Mouse (Mus musculus): ENCODE measurements at regions not wholly inside any gene's neighbourhood (a gene's known extent, or its start where the extent isn't known, plus 50 kb on each side); places are given as distances from the start of the nearest gene placed in this dataset. TPM values are rescaled to one million over a fixed set of nuclear protein-coding genes. Genes with fewer than 3 reads are reported as not detected.

GRCm38 (mm10) chr10:46349613-46350012 is 772.0 kb downstream of the Hace1 start:
- 84% methylated on average over 4 of the region's 4 CpGs for WGBS
- Histone ChIP-seq H3K4me3 (no peak overlapping the region), H3K36me3 (no peaks in the 10 kb centered on the region), H3K4me1 (no peaks in the 10 kb centered on the region), H3K27me3 (ENCODE audit: low read depth, poor library complexity, severe bottlenecking) (no peaks in the 10 kb centered on the region), H3K9me3 (replicated peaks) (no peaks in the 10 kb centered on the region), H3K27ac (no peak overlapping the region)
- DNase-seq (ENCODE audit: low spot score) = no peak

GRCm38 (mm10) chr10:46350196-46350595 is 772.6 kb downstream of the Hace1 start:
- no peaks in the 10 kb centered on the region for H3K27me3 ChIP-seq (ENCODE audit: low read depth, poor library complexity, severe bottlenecking)
- whole genome bisulfite sequencing = 68% methylated on average over 2 of the region's 2 CpGs

GRCm38 (mm10) chr10:46356775-46357174 is 779.1 kb downstream of the Hace1 start:
- DNase-seq (ENCODE audit: low spot score) = no peak
- Histone ChIP-seq H3K36me3 (no peaks in the 10 kb centered on the region), H3K27me3 (ENCODE audit: low read depth, poor library complexity, severe bottlenecking) (no peaks in the 10 kb centered on the region), H3K4me1 (no peaks in the 10 kb centered on the region), H3K4me3 (no peak overlapping the region), H3K9me3 (replicated peaks) (no peaks in the 10 kb centered on the region), H3K27ac (no peak overlapping the region)
- 74% methylated on average over 1 of the region's 1 CpGs for WGBS

More at GRCm38 (mm10) chr10:46350196-46350595, 772.6 kb downstream of the Hace1 start:
- Histone ChIP-seq H3K4me1 (no peaks in the 10 kb centered on the region), H3K27ac (no peak overlapping the region), H3K36me3 (no peaks in the 10 kb centered on the region), H3K4me3 (no peak overlapping the region), H3K9me3 (replicated peaks) (no peaks in the 10 kb centered on the region)
- no peak for DNase-seq (ENCODE audit: low spot score)

- Histone ChIP-seq H3K27me3 (ENCODE audit: low read depth, poor library complexity, severe bottlenecking) (no peaks in the 10 kb centered on the region), H3K27ac (no peak overlapping the region), H3K4me3 (no peak overlapping the region), H3K36me3 (no peaks in the 10 kb centered on the region), H3K4me1 (no peaks in the 10 kb centered on the region), H3K9me3 (replicated peaks) (no peaks in the 10 kb centered on the region)
- DNase-seq (ENCODE audit: low spot score) = no peak
- 79% methylated on average over 7 of the region's 7 CpGs for WGBS
Observed at GRCm38 (mm10) chr10:46373715-46374475, 796.3 kb downstream of the Hace1 start.

GRCm38 (mm10) chr10:46374646-46375045 is 797.0 kb downstream of the Hace1 start:
- H3K27me3 ChIP-seq (ENCODE audit: low read depth, poor library complexity, severe bottlenecking) = no peaks in the 10 kb centered on the region
- H3K9me3 ChIP-seq (replicated peaks) = no peaks in the 10 kb centered on the region
- DNase-seq (ENCODE audit: low spot score) = no peak
- H3K4me3 ChIP-seq = no peak overlapping the region
- WGBS = 84% methylated on average over 3 of the region's 3 CpGs
- H3K4me1 ChIP-seq = no peaks in the 10 kb centered on the region
- no peaks in the 10 kb centered on the region for H3K36me3 ChIP-seq
- no peak overlapping the region for H3K27ac ChIP-seq

GRCm38 (mm10) chr10:46397089-46397488 is 819.5 kb downstream of the Hace1 start:
- WGBS = 87% methylated on average over 4 of the region's 4 CpGs
- H3K9me3 ChIP-seq (replicated peaks) = no peaks in the 10 kb centered on the region
- H3K4me1 ChIP-seq = no peaks in the 10 kb centered on the region
- DNase-seq (ENCODE audit: low spot score) = no peak
- no peaks in the 10 kb centered on the region for H3K36me3 ChIP-seq
- no peaks in the 10 kb centered on the region for H3K27me3 ChIP-seq (ENCODE audit: low read depth, poor library complexity, severe bottlenecking)
- H3K4me3 ChIP-seq = no peak overlapping the region
- no peak overlapping the region for H3K27ac ChIP-seq

GRCm38 (mm10) chr10:46403883-46404282 is 826.3 kb downstream of the Hace1 start:
- Histone ChIP-seq H3K27ac (no peak overlapping the region), H3K4me1 (no peaks in the 10 kb centered on the region), H3K9me3 (replicated peaks) (no peaks in the 10 kb centered on the region), H3K27me3 (ENCODE audit: low read depth, poor library complexity, severe bottlenecking) (no peaks in the 10 kb centered on the region), H3K36me3 (no peaks in the 10 kb centered on the region), H3K4me3 (no peak overlapping the region)
- DNase-seq (ENCODE audit: low spot score) = no peak
- 79% methylated on average over 2 of the region's 2 CpGs for WGBS

Small RNAs in the stretch of these regions (microRNA-seq; reads per million reads assigned to microRNA genes)
- gene Gm27410 = not detected
